Mouse (Mus musculus) liver, adult 2 months (tissue): ENCODE measurements around the gene Gm42906. TPM values are rescaled to one million over a fixed set of nuclear protein-coding genes. Genes with fewer than 3 reads are reported as not detected.

Experiments used
- DNase-seq: peaks from one replicate; pipeline ENCODE4 v3.0.0-alpha.2; 2011; ENCODE audit warnings: low read depth, low spot score; ENCODE audit errors: extremely low read depth
- H3K27ac ChIP-seq: fragments of 200-500 bp; replicated peaks from 2 replicates; pipeline ENCODE4 v1.5.1; 2012; ENCODE audit warnings: low read depth, mild to moderate bottlenecking, control low read depth, inconsistent platforms, low read length; ENCODE audit not compliant: insufficient read depth
- H3K27me3 ChIP-seq: fragments of 200-500 bp; 2 replicates; pipeline ENCODE4 v1.6.1; 2012; ENCODE audit warnings: mild to moderate bottlenecking, moderate library complexity, low read length, inconsistent platforms; ENCODE audit not compliant: control insufficient read depth, insufficient read depth
- H3K36me3 ChIP-seq: fragments of 200-500 bp; 2 replicates; pipeline ENCODE4 v1.6.1; 2012; ENCODE audit warnings: low read length, inconsistent platforms; ENCODE audit not compliant: control insufficient read depth, insufficient read depth
- H3K4me1 ChIP-seq: fragments of 200-500 bp; 2 replicates; pipeline ENCODE4 v1.6.1; 2011; ENCODE audit warnings: low read length; ENCODE audit not compliant: control insufficient read depth, insufficient read depth
- H3K4me3 ChIP-seq: fragments of 200-500 bp; 2 replicates; pipeline ENCODE4 v1.5.1; 2011; ENCODE audit warnings: low read depth, mild to moderate bottlenecking, control low read depth, low read length, moderate library complexity; ENCODE audit not compliant: insufficient read depth
- H3K79me2 ChIP-seq: fragments of 200-500 bp; 2 replicates; pipeline ENCODE4 v1.6.1; 2012; ENCODE audit warnings: inconsistent platforms, mild to moderate bottlenecking, low read length, moderate library complexity; ENCODE audit not compliant: control insufficient read depth, insufficient read depth
- H3K9ac ChIP-seq: fragments of 200-500 bp; 2 replicates; pipeline ENCODE4 v1.6.1; 2012; ENCODE audit warnings: low read depth, mild to moderate bottlenecking, control low read depth, inconsistent platforms, low read length
- CTCF ChIP-seq: fragments of 200-500 bp; IDR thresholded peaks from 2 replicates; pipeline ENCODE4 v1.5.1; 2011; ENCODE audit warnings: low read depth, low read length, control low read depth
- POLR2A ChIP-seq: fragments of 200-500 bp; IDR thresholded peaks from 2 replicates; pipeline ENCODE4 v1.6.1; 2011; ENCODE audit warnings: low read length, control low read depth; ENCODE audit not compliant: insufficient read depth; ENCODE audit errors: extremely low read depth
- WGBS: fragments of 180-500 bp; shearing (Covaris S2); methylation state at CpG from one replicate; pipeline ENCODE4 v1.1.7; 2018; 5-methylcytosine and 5-hydroxymethylcytosine counted together
- polyA plus RNA-seq: library from polyadenylated mRNA; depleted of rRNA; stranded (reverse); fragments of >200 nt; gene quantifications from 2 replicates; pipeline ENCODE4 v1.2.3, GENCODE M21; 2012
- total RNA-seq: library from RNA; depleted of rRNA; stranded (reverse); fragments of >200 nt; gene quantifications from 2 replicates; pipeline ENCODE4 v1.2.3, GENCODE M21; 2014

Gene Gm42906
- total and polyA plus RNA-seq, 2 experiments: not detected

GRCm38 (mm10) chr5:151266896-151267634 is 160.9 kb downstream of the Gm42906 start:
- H3K27ac ChIP-seq: no peak overlapping the region
- no peak overlapping the region for H3K9ac ChIP-seq
- H3K27me3 ChIP-seq: no peaks in the 10 kb centered on the region
- DNase-seq: no peak
- H3K4me3 ChIP-seq: no peak overlapping the region
- no peaks in the 10 kb centered on the region for H3K36me3 ChIP-seq
- H3K4me1 ChIP-seq: peaks cover 1% of the 10 kb centered on the region; the same call in 1 of the 2 replicates
- no peaks in the 10 kb centered on the region for H3K79me2 ChIP-seq
- 89% methylated on average over 14 of the region's 14 CpGs for WGBS
- TF ChIP-seq POLR2A (no peak), CTCF (no peak)

- H3K4me3 ChIP-seq: no peak overlapping the region
These were observed 166.4 kb downstream of the Gm42906 start for GRCm38 (mm10) chr5:151261558-151261957.

GRCm38 (mm10) chr5:151252213-151252612 is 175.8 kb downstream of the Gm42906 start:
- no peak overlapping the region for H3K9ac ChIP-seq
- TF ChIP-seq CTCF: no peak
- TF ChIP-seq POLR2A: no peak
- no peaks in the 10 kb centered on the region; the same call in 1 of the 2 replicates for H3K4me1 ChIP-seq
- 80% methylated on average over 8 of the region's 8 CpGs for WGBS
- H3K27ac ChIP-seq: no peak overlapping the region
- H3K79me2 ChIP-seq: no peaks in the 10 kb centered on the region
- H3K4me3 ChIP-seq: no peak overlapping the region
- no peaks in the 10 kb centered on the region for H3K27me3 ChIP-seq
- no peaks in the 10 kb centered on the region for H3K36me3 ChIP-seq
- DNase-seq: no peak

More at GRCm38 (mm10) chr5:151261558-151261957, 166.4 kb downstream of the Gm42906 start:
- H3K27me3 ChIP-seq: no peaks in the 10 kb centered on the region
- no peaks in the 10 kb centered on the region; the same call in 1 of the 2 replicates for H3K4me1 ChIP-seq
- no peak overlapping the region for H3K9ac ChIP-seq
- H3K79me2 ChIP-seq: no peaks in the 10 kb centered on the region
- no peaks in the 10 kb centered on the region for H3K36me3 ChIP-seq
- TF ChIP-seq CTCF (no peak), POLR2A (no peak)
- H3K27ac ChIP-seq: no peak overlapping the region
- no peak for DNase-seq
- WGBS: 96% methylated on average over 2 of the region's 2 CpGs

DNA sequence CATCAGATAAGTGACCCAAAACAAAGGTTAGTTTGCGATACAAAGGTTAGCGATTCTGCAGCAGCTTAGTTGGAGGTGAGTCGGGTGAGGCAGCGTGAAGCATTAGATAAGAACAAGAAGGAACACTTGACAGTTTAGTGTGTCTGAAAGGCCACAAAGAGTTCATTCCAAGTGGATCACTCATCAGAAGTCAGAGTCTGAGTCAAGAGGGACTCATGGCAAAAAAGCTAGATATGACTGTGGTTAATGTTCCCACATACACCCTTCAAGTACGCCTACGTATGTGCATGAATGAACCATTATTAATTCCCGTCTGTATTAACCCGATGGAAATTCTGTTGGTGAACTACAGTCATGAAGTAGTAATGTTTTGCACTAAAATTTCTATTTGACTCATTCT is 176.3 kb downstream of the Gm42906 start:
- H3K27ac ChIP-seq: no peak overlapping the region
- no peaks in the 10 kb centered on the region for H3K36me3 ChIP-seq
- no peaks in the 10 kb centered on the region; the same call in 1 of the 2 replicates for H3K4me1 ChIP-seq
- no peak overlapping the region for H3K4me3 ChIP-seq
- no peak for TF ChIP-seq CTCF
- TF ChIP-seq POLR2A: no peak
- WGBS: 92% methylated on average over 8 of the region's 8 CpGs
- no peaks in the 10 kb centered on the region for H3K27me3 ChIP-seq
- no peak for DNase-seq
- no peak overlapping the region for H3K9ac ChIP-seq
- no peaks in the 10 kb centered on the region for H3K79me2 ChIP-seq

DNA sequence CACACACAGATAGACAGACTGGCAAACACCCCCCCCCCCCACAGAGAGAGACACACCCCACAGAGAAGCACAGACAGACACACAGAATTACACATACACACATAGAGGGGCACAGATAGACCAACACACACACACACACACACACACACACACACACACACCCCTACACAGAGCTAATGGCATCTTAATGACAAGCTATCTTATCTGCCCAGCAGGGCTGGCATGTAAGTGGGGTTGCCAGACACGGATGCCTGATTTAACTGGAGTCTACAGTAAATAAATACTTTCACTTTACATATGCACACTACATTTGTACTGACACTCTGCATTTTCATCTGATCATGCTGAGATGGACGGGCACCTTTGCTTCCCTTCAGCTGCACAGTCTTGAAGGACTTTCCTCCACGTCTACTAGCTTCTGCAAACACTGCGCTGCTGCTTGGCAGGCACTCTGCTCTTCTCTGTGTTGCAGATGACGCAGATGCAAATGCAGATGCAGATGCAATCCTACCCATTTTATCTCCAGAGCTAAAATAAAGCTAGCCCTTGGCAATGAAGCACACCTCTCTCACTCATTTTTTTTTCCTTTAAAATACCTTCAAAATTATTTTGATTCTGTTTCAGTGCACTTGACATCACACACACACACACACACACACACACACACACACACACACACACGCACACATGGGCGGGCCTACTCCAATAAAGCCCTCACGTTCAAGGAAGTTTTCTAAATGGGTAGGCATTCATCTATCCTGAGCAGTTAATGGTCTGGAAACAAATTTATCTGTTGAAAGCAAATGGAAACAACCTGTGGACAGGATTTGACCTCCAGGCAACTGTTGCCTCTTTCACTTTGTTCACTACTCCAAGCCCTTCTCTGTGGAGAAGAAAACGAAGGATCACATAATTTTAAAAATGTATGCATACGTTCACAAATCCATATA is 179.0 kb downstream of the Gm42906 start:
- Histone ChIP-seq H3K9ac (no peak overlapping the region), H3K4me1 (no peaks in the 10 kb centered on the region; the same call in 1 of the 2 replicates), H3K36me3 (no peaks in the 10 kb centered on the region), H3K79me2 (no peaks in the 10 kb centered on the region), H3K27ac (no peak overlapping the region), H3K4me3 (no peak overlapping the region), H3K27me3 (no peaks in the 10 kb centered on the region)
- TF ChIP-seq CTCF (no peak), POLR2A (no peak)
- no peak for DNase-seq
- 85% methylated on average over 10 of the region's 10 CpGs for WGBS
